Mouse (Mus musculus): ENCODE data around the gene Ric8a.

DNA sequence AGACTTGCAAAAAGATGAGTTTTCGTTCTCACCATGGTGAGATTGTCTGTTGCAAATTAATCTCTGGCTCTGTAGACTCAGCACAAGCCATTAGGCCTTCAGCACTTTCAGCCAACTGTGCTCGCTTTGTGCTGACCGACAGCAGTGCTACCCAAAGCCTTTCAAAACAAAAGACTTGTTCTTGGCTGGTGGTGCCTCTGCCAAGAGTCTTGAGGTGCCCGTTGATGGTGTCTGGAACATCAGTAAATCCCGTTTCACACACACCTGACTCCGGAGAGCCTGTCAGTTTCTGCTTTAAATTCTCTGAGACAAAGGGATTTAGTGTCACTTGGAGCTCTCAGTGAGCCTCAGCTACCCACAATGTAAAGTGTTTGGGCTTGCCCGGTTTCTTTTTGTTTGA, 37.3 kb downstream of the Ric8a start:
- no peak for TF ChIP-seq CTCF (IDR thresholded peaks at IDR 0.05; ENCODE audit: low read depth)
- TF ChIP-seq EP300 (IDR thresholded peaks at IDR 0.05; ENCODE audit: low read depth), result no peak
